Mouse (Mus musculus): ENCODE data around the gene Wdr59.

DNA sequence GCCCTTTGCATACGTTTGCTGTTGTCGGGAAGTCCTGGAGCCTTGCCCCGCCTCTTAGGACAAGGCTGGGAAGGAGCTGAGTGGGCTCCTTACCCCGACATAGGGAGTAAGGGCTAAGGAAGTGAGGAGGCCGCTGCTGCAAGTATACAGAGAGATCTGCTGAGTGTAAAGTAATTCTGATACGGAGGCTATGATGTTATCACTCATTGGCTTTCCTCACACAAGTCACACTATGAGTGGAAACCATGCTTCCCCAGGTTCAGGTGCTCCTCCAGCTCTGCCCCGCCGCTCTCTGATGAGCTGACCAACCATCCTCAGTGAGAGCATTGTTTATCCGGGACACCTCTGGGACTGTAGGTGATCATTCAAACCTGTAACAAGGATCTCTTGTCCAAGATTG is 44.4 kb upstream of the Wdr59 start:
- TF ChIP-seq GATA1 (IDR thresholded peaks at IDR 0.05; ENCODE audit: borderline replicate concordance, low read length) (no peak), FLI1 (IDR thresholded peaks at IDR 0.05; ENCODE audit: low read length) (no peak)
